Mouse (Mus musculus) CH12.LX (cell line): ENCODE data around the gene Amt. TPM values are rescaled to one million over a fixed set of nuclear protein-coding genes. Genes with fewer than 3 reads are reported as not detected.

ENCODE experiments used
- DNase-seq: peaks from one replicate; pipeline ENCODE4 v3.0.0-alpha.2; 2013; ENCODE audit errors: extremely low read depth
- H3K27ac ChIP-seq: 2 replicates; pipeline ENCODE4 v1.5.1; 2012; ENCODE audit warnings: low read depth, mild to moderate bottlenecking, control low read depth, moderate library complexity; ENCODE audit not compliant: insufficient read depth
- H3K27me3 ChIP-seq: replicated peaks from 2 replicates; pipeline ENCODE3; 2012; ENCODE audit warnings: inconsistent platforms
- H3K36me3 ChIP-seq, 2 experiments: replicated peaks in 1 of 2; 2 replicates each; pipeline versions ENCODE3 to v1.6.1; 2012; ENCODE audit warnings: inconsistent platforms in 1 of 2, low read length in 1 of 2, mild to moderate bottlenecking in 1 of 2, mixed read lengths in 1 of 2, moderate library complexity in 1 of 2; ENCODE audit not compliant: control insufficient read depth in 1 of 2, insufficient read depth in 1 of 2
- H3K4me1 ChIP-seq, 2 experiments: 2 replicates each; pipeline ENCODE4 v1.6.1; 2012; ENCODE audit warnings: inconsistent platforms in 1 of 2, moderate library complexity in 1 of 2; ENCODE audit not compliant: insufficient read depth in 2 of 2, control insufficient read depth in 1 of 2
- H3K4me2 ChIP-seq: 2 replicates; pipeline ENCODE4 v1.6.1; 2012; ENCODE audit warnings: low read depth, mild to moderate bottlenecking, control low read depth; ENCODE audit not compliant: poor library complexity, insufficient read depth, severe bottlenecking
- H3K4me3 ChIP-seq, 3 experiments: fragments of 150-350 bp in 1 of 3; sonication (generic) in 1 of 3; replicated peaks in 1 of 3; 2 replicates each; pipeline versions ENCODE3 to v1.5.1; 2011 to 2012; ENCODE audit warnings: low read depth in 2 of 3, low read length in 2 of 3, mild to moderate bottlenecking in 2 of 3, moderate library complexity in 2 of 3, control low read depth in 1 of 3, improper control_type of control experiment in 1 of 3, inconsistent platforms in 1 of 3, mixed read lengths in 1 of 3; ENCODE audit not compliant: poor library complexity in 1 of 3
- H3K79me2 ChIP-seq: replicated peaks from 2 replicates; pipeline ENCODE4 v1.6.1; 2012; ENCODE audit warnings: mild to moderate bottlenecking, moderate library complexity; ENCODE audit not compliant: control insufficient read depth, poor library complexity, insufficient read depth, severe bottlenecking; ENCODE audit errors: extremely low read depth
- H3K9ac ChIP-seq: 2 replicates; pipeline ENCODE4 v1.6.1; 2012; ENCODE audit warnings: low read depth, mild to moderate bottlenecking, control low read depth, moderate library complexity; ENCODE audit not compliant: insufficient read depth
- H3K9me3 ChIP-seq: replicated peaks from 2 replicates; pipeline ENCODE3; 2012; ENCODE audit warnings: low read length, inconsistent platforms, mixed read lengths
- CHD1 ChIP-seq: IDR thresholded peaks from 2 replicates; pipeline ENCODE4 v1.6.1; 2012; ENCODE audit warnings: low read depth, low read length, improper control_type of control experiment, inconsistent platforms
- CHD2 ChIP-seq: IDR thresholded peaks from 2 replicates; pipeline ENCODE4 v1.6.1; 2011; ENCODE audit warnings: low read length, improper control_type of control experiment
- ELF1 ChIP-seq: IDR thresholded peaks from 2 replicates; pipeline ENCODE4 v1.6.1; 2014; ENCODE audit warnings: low read depth, mild to moderate bottlenecking, inconsistent platforms, low read length, improper control_type of control experiment
- EP300 ChIP-seq: IDR thresholded peaks from 2 replicates; pipeline ENCODE4 v1.6.1; 2011; ENCODE audit warnings: low read length, improper control_type of control experiment
- GABPA ChIP-seq: IDR thresholded peaks from 2 replicates; pipeline ENCODE4 v1.6.1; 2012; ENCODE audit warnings: low read depth, low read length, improper control_type of control experiment, inconsistent platforms; ENCODE audit not compliant: insufficient replicate concordance
- IRF4 ChIP-seq: IDR thresholded peaks from 2 replicates; pipeline ENCODE4 v1.6.1; 2014; ENCODE audit warnings: low read depth, mild to moderate bottlenecking, inconsistent platforms, low read length, improper control_type of control experiment
- JUN ChIP-seq: IDR thresholded peaks from 2 replicates; pipeline ENCODE4 v1.6.1; 2011; ENCODE audit warnings: low read depth, mild to moderate bottlenecking, low read length, improper control_type of control experiment, moderate library complexity; ENCODE audit not compliant: insufficient read depth
- MAFK ChIP-seq: IDR thresholded peaks from 2 replicates; pipeline ENCODE4 v1.6.1; 2011; ENCODE audit warnings: low read length, improper control_type of control experiment; ENCODE audit not compliant: insufficient replicate concordance
- MAX ChIP-seq: IDR thresholded peaks from 2 replicates; pipeline ENCODE4 v1.6.1; 2011; ENCODE audit warnings: low read length, improper control_type of control experiment
- MYC ChIP-seq: IDR thresholded peaks from 2 replicates; pipeline ENCODE4 v1.6.1; 2011; ENCODE audit warnings: low read depth, mild to moderate bottlenecking, improper control_type of control experiment, low read length
- POLR2A ChIP-seq: IDR thresholded peaks from 2 replicates; pipeline ENCODE4 v1.6.1; 2011; ENCODE audit warnings: low read depth, mild to moderate bottlenecking, improper control_type of control experiment, low read length
- dilution Hi-C: fragments of 300-500 bp; cut with MboI; formaldehyde crosslinking; loops from 2 replicates; pipeline ENCODE4 v1.14.3; 2020; ENCODE audit warnings: low sequenced_read_pairs; ENCODE audit not compliant: extremely low pct_unique_long_range_greater_than_20kb, extremely low pct_ligation_motif_present
- in situ Hi-C: fragments of 300-500 bp; cut with MboI; formaldehyde crosslinking; loops from 3 replicates; pipeline ENCODE4 v1.14.3; 2019; ENCODE audit warnings: low sequenced_read_pairs, low pct_ligation_motif_present, low pct_unique_long_range_greater_than_20kb, mixed read lengths
- polyA plus RNA-seq: library from polyadenylated mRNA; unstranded; fragments of >175 nt; gene quantifications from 2 replicates; pipeline ENCODE4 v1.2.1, GENCODE M21; 2012; ENCODE audit warnings: low read depth; ENCODE audit not compliant: insufficient read length
- total RNA-seq, 2 experiments: library from RNA; depleted of rRNA; stranded (reverse); fragments of 300-350 nt in 1 of 2; fragments of >200 nt in 1 of 2; gene quantifications; 2 replicates each; pipeline ENCODE4 v1.2.3; 2012 to 2014

The Amt gene
- total and polyA plus RNA-seq, 3 experiments: 1.1 to 2.7 (median 1.5) TPM

DNA sequence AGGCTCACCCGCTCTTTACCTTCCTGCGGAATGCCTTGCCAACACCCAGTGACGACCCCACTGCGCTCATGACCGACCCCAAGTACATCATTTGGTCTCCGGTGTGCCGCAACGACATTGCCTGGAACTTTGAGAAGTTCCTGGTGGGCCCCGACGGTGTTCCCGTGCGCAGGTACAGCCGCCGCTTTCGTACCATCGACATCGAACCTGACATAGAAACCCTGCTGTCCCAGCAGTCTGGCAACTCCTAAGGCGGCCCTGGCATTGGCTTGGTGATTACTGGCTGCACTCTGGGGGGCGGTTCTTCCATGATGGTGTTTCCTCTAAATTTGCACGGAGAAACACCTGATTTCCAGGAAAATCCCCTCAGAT lies 43.2 kb downstream of the Amt start:
- H3K27ac ChIP-seq: peak overlapping the region; percentile 81
- H3K4me2 ChIP-seq: peak overlapping the region; percentile 75
- peak overlapping the region; percentile 81 for H3K9ac ChIP-seq
- TF ChIP-seq MAFK (no peak), CHD1 (0 out of 2 replicates have a peak, but pooled peaks have one; percentile 45), GABPA (no peak), IRF4 (0 out of 2 replicates have a peak, but pooled peaks have one; percentile 13)
- TF ChIP-seq, all 38 proteins: peak for 2
- Histone ChIP-seq H3K4me1 (peaks cover 14 to 38% of the 10 kb centered on the region in 2 experiments), H3K4me3 (peak overlapping the region; percentile 87 to 91 (median 89)), H3K36me3 (peaks cover 11 to 34% of the 10 kb centered on the region in 2 experiments), H3K27me3 (no peaks in the 10 kb centered on the region), H3K9me3 (no peaks in the 10 kb centered on the region), H3K79me2 (peaks cover 10% of the 10 kb centered on the region)
- peak; percentile 44 for DNase-seq
- in situ Hi-C loops: no loop called here
- dilution Hi-C loops: no loop called here

DNA sequence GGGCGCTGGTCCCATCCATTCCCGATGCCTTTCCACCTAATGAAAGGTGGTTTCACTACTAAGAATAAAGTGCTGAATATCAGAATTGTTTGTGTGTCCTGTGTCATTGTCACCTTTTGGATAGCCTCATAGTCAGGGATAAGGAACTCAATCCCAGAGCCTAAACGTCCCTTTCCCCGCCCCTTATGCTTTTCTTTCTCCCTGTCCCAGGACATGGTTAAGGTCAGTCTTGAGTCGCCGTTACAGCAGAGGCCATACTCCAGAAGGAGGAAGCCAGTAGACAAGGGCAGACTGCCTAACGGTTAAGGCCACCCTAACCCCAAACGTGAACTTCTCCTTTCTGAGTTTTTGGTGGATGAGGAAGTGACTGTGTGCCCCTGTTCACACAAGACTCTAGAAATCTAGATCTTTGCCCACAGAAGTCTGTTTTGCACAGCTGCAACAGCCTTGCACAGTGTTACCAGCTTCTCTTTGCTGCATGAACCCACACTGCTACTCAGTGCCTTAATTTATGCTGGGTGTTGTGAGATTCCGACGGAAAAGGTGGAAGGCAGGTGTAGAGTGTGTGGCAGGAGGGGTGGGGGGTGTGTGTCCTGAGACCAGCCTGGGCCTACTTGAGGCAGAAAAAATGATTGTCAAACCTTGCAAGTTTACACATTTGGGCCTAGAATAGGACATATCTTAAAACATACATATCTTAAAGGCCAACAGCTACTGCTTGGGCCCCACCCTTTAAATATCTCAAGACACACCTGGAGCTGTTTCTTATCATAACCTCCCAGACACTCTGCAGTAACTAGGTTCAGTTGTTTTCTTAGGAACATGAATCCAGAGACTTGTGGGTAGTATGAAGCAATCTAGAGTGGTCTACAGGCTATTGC lies 43.8 kb downstream of the Amt start:
- Histone ChIP-seq H3K79me2 (peaks cover 10% of the 10 kb centered on the region), H3K4me1 (peaks cover 14 to 38% of the 10 kb centered on the region in 2 experiments), H3K4me2 (peak overlapping the region; percentile 75), H3K9ac (peak overlapping the region; percentile 81), H3K27me3 (no peaks in the 10 kb centered on the region), H3K4me3 (peak overlapping the region; percentile 87 to 91 (median 89)), H3K27ac (peak overlapping the region; percentile 81), H3K36me3 (peaks cover 5 to 28% of the 10 kb centered on the region in 2 experiments), H3K9me3 (no peaks in the 10 kb centered on the region)
- TF ChIP-seq MYC: no peak
- no peak for TF ChIP-seq JUN
- peak; percentile 33; the same call in 1 of the 2 replicates for TF ChIP-seq ELF1
- DNase-seq: peak; percentile 68
- dilution Hi-C loops (no loop called here), in situ Hi-C loops (no loop called here)

DNA sequence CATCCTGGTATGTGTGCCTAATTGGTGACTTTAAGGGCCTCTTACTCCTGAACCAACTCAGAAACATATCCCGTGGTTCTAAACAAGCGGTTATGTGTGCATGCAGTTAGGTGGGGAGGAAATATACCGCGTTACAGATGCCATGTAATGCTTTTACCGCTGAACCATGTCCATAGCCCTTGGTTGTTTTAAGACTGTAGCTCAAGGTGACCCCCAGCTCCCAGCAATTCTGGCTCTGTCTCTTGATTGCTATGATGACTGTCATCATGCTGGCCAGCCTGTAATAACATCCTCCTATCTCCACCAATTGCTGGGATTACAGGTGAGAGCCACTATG lies 44.5 kb downstream of the Amt start:
- Histone ChIP-seq H3K4me3 (peak overlapping the region in 1 of 3 experiments; percentile 87), H3K4me1 (peaks cover 14 to 41% of the 10 kb centered on the region in 2 experiments), H3K79me2 (peaks cover 10% of the 10 kb centered on the region), H3K4me2 (peak overlapping the region; percentile 75), H3K9me3 (no peaks in the 10 kb centered on the region), H3K27me3 (no peaks in the 10 kb centered on the region), H3K27ac (peak overlapping the region; percentile 13; the same call in 1 of the 2 replicates), H3K9ac (peak overlapping the region; percentile 81; the same call in 1 of the 2 replicates), H3K36me3 (peaks cover 1 to 24% of the 10 kb centered on the region in 2 experiments)
- DNase-seq: no peak
- TF ChIP-seq EP300 (no peak), MAX (no peak), CHD2 (no peak), POLR2A (peak; percentile 36; the same call in 1 of the 2 replicates)
- in situ Hi-C loops (no loop called here), dilution Hi-C loops (no loop called here)
